Mouse (Mus musculus) embryonic stem cell, embryonic (primary cell): ENCODE data around the gene Ankrd34c.

Experiments
- CTCF ChIA-PET, 4 experiments: fragments of 300-600 bp in 2 of 4; fragments of 350-600 bp in 2 of 4; sonication (Branson Sonifier 250); formaldehyde crosslinking; loops; one replicate each; lab custom pipeline; 2022; ENCODE audit warnings: inconsistent platforms in 2 of 4; lab: Charles Lee
- POLR2A ChIA-PET, 4 experiments: fragments of 300-600 bp in 2 of 4; fragments of 350-600 bp in 2 of 4; sonication (Branson Sonifier 250); formaldehyde crosslinking; loops; one replicate each; lab custom pipeline; 2022; ENCODE audit warnings: antibody characterized with exemption in 4 of 4, inconsistent platforms in 1 of 4; lab: Charles Lee

The Ankrd34c gene

GRCm38 (mm10) chr9:89693670-89694069, 44.6 kb downstream of the Ankrd34c start:
- POLR2A ChIA-PET = no interaction called here
- CTCF ChIA-PET = interaction anchor here in 3 of 4 experiments (0.5 to 1.8 kb wide), 5 partner anchors 11 to 1202 kb away, joined by 3 to 10 read pairs (median 4); partner anchors contain the start of gene Tmed3 (in 1 of the 3)

DNA sequence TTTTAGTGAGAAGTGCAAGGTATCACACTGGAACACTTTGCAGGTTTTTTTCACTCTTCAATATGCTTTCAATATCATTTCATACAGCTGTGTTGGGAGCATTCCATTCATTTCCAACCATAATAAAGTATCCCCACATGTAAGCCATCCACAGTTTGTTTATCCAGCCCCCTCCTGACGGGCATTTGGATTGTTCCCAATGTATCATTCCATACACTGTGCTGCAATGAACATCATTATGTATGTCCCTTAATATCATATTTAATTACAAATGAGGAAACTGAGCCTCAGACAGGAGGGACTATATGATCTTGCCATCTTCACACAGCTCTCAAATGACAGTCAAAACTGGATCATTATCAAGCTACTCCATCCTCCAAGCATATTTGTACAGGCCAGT, 49.1 kb downstream of the Ankrd34c start:
- ChIA-PET POLR2A (interaction anchor here in 1 of 4 experiments (1.0 kb wide), 1 partner anchor 285 kb away, joined by 3 read pairs; no protein-coding TSS in a partner anchor), CTCF (interaction anchor here in 1 of 4 experiments (0.7 kb wide), 1 partner anchor 16 kb away, joined by 3 read pairs; no protein-coding TSS in a partner anchor)

GRCm38 (mm10) chr9:89687503-89688226, 50.6 kb downstream of the Ankrd34c start:
- CTCF ChIA-PET = interaction anchor here in 2 of 4 experiments (0.7 to 1.0 kb wide), 2 partner anchors 9 to 240 kb away, joined by 3 to 4 read pairs; no protein-coding TSS in a partner anchor
- POLR2A ChIA-PET = no interaction called here

- POLR2A ChIA-PET = no interaction called here
Measured at GRCm38 (mm10) chr9:89686262-89686661, 52.0 kb downstream of the Ankrd34c start.

DNA sequence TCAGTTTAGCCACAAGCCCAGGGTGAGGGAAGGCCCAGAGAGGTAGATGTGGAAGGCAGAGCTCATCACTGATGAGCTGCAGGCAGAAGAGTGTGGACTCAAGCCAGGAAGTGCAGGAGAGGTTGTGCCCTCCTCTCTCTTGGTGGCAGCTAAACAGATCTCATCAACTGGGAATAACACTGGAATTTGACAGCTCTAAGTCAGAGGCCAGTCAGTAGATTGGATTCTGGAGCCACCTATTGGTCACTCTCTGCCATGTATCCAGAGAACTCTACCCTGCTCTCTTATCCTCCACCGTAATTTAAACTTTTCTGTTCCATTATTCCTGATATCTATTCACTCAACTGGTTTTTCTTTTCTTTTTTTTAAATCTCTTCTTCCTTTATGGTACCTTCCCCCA, 59.3 kb downstream of the Ankrd34c start:
- ChIA-PET CTCF (interaction anchor here in 3 of 4 experiments (0.6 to 1.0 kb wide), 11 partner anchors 9 to 492 kb away, joined by 3 to 9 read pairs (median 3); no protein-coding TSS in a partner anchor), POLR2A (no interaction called here)

More at GRCm38 (mm10) chr9:89686262-89686661, 52.0 kb downstream of the Ankrd34c start:
- CTCF ChIA-PET = interaction anchor here in 2 of 4 experiments (0.9 to 1.1 kb wide), 2 partner anchors 18 to 65 kb away, joined by 3 to 4 read pairs; partner anchors contain the start of gene Tmed3 (in 1 of the 2)
